In the genomic region with DNA sequence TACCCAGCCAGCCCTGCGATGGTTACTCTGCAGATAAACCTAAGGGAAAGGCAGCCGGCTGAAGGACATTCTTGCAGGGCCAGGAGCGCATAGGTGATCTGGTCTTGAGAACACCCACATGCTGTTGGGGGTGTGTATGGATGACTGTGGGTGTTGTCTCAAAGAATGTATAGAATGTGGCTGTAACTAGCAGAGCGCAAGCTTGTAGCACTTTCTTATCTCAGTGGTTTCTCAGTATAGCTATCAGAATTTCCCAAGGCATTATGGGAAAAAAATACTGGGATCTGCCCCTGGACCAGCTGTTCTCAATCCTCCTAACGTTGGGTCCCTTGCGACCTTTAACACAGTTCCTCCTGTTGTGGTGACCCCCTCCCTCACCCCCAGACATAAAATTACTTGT, we compare ENCODE assay signal across 26 mouse cellular contexts. TPM values are rescaled to one million over a fixed set of nuclear protein-coding genes. Genes with fewer than 3 reads are reported as not detected.
DNase-seq lines count a peak whose midpoint lies in the region; ATAC-seq and TF ChIP-seq lines count a peak whose summit lies in the region.
"Had no signal": no experiment of that assay in that cellular context is flagged by ENCODE, and none has a peak within 500 bp of the region (broad histone marks: within the 10 kb centered on the region; RNA-seq: fewer than 3 reads in every experiment).

No protein-coding gene starts in this region.

- peak overlapping the region; percentile 31; the same call in 1 of the 2 replicates for H3K4me2 ChIP-seq in heart, embryonic 11.5 days
- no peak overlapping the region for H3K4me2 ChIP-seq in intestine, embryonic 14.5 days (ENCODE audit: low read length)
- H3K4me2 ChIP-seq in intestine, postnatal 0 days (replicated peaks; ENCODE audit: low read depth): no peak overlapping the region
- H3K4me2 ChIP-seq: embryonic facial prominence, embryonic 12.5 days; forebrain, embryonic 12.5 days; hindbrain, embryonic 12.5 days; limb, embryonic 12.5 days; midbrain, embryonic 12.5 days; neural tube, embryonic 15.5 days had no signal

- H3K27ac ChIP-seq in heart, embryonic 11.5 days (ENCODE audit: low read depth, low read length): 0 out of 2 replicates have a peak overlapping the region, but pooled peaks have one; percentile 24
- no peak overlapping the region for H3K27ac ChIP-seq in intestine, embryonic 14.5 days (ENCODE audit: low read depth)
- H3K27ac ChIP-seq in intestine, postnatal 0 days (ENCODE audit: low read depth, low read length): no peak overlapping the region
- H3K27ac ChIP-seq in thymus, adult 2 months (ENCODE audit: control insufficient read depth, insufficient read depth, low read length): no peak overlapping the region
- H3K27ac ChIP-seq: forebrain, embryonic 12.5 days; hindbrain, embryonic 12.5 days; layer of hippocampus, adult 2 months; limb, embryonic 12.5 days; midbrain, embryonic 12.5 days; neural tube, embryonic 15.5 days; stomach, postnatal 0 days had no signal

- TF ChIP-seq CTCF in intestine, postnatal 0 days (IDR thresholded peaks at IDR 0.05; ENCODE audit: low read depth): no peak
- no peak for TF ChIP-seq CTCF in thymus, adult 2 months (IDR thresholded peaks at IDR 0.05; ENCODE audit: borderline replicate concordance, control insufficient read depth, extremely low read depth, insufficient read depth, low read length, poor library complexity)

- H3K4me3 ChIP-seq in heart, embryonic 11.5 days (ENCODE audit: low read depth, low read length): no peak overlapping the region
- no peak overlapping the region for H3K4me3 ChIP-seq in intestine, embryonic 14.5 days (ENCODE audit: low read depth, low read length)
- no peak overlapping the region for H3K4me3 ChIP-seq in intestine, postnatal 0 days (ENCODE audit: low read depth, low read length)
- H3K4me3 ChIP-seq in thymus, adult 2 months (ENCODE audit: control insufficient read depth, insufficient read depth, low read length): no peak overlapping the region
- H3K4me3 ChIP-seq: embryonic facial prominence, embryonic 12.5 days; erythroblast, embryonic 14.5 days; forebrain, embryonic 12.5 days; hindbrain, embryonic 12.5 days; layer of hippocampus, adult 2 months; limb, embryonic 12.5 days; midbrain, embryonic 12.5 days; neural tube, embryonic 15.5 days had no signal

- TF ChIP-seq POLR2A in thymus, adult 2 months (IDR thresholded peaks at IDR 0.05; ENCODE audit: control insufficient read depth, extremely low read depth, insufficient read depth, low read length, poor library complexity): no peak

- intact Hi-C loops in heart, postnatal 25 days (cut with DNase I): no loop called here

- 31% methylated on average over 6 of the region's 6 CpGs for WGBS in heart, embryonic 11.5 days (ENCODE audit: insufficient replicate concordance)
- WGBS in intestine, embryonic 14.5 days: 53% methylated on average over 6 of the region's 6 CpGs
- 45% methylated on average over 6 of the region's 6 CpGs for WGBS in intestine, postnatal 0 days
- 92% methylated on average over 6 of the region's 6 CpGs for WGBS in thymus, adult 2 months

- H3K4me1 ChIP-seq in heart, embryonic 11.5 days (ENCODE audit: control insufficient read depth, insufficient read depth, low read length): peaks cover 37% of the 10 kb centered on the region
- peaks cover 8% of the 10 kb centered on the region; the same call in 1 of the 2 replicates for H3K4me1 ChIP-seq in intestine, embryonic 14.5 days (replicated peaks; ENCODE audit: control insufficient read depth, insufficient read depth, low read length)
- no peaks in the 10 kb centered on the region for H3K4me1 ChIP-seq in intestine, postnatal 0 days (replicated peaks; ENCODE audit: control insufficient read depth, insufficient read depth, low read length)
- H3K4me1 ChIP-seq in thymus, adult 2 months (replicated peaks; ENCODE audit: control insufficient read depth, insufficient read depth, low read length): peaks cover 10% of the 10 kb centered on the region

- H3K9ac ChIP-seq in heart, embryonic 11.5 days (ENCODE audit: low read depth, low read length): no peak overlapping the region
- no peak overlapping the region for H3K9ac ChIP-seq in intestine, embryonic 14.5 days (ENCODE audit: low read length)
- no peak overlapping the region for H3K9ac ChIP-seq in intestine, postnatal 0 days (ENCODE audit: low read depth, low read length)
- H3K9ac ChIP-seq: embryonic facial prominence, embryonic 12.5 days; forebrain, embryonic 12.5 days; hindbrain, embryonic 12.5 days; limb, embryonic 12.5 days; midbrain, embryonic 12.5 days; neural tube, embryonic 15.5 days had no signal

- ATAC-seq in heart, embryonic 11.5 days (replicated peaks; ENCODE audit: insufficient number of reproducible peaks, low FRiP score, low TSS enrichment): no peak
- ATAC-seq in intestine, embryonic 14.5 days (replicated peaks; ENCODE audit: low FRiP score, low TSS enrichment, low read depth): 0 out of 2 replicates have a peak, but pooled peaks have one; percentile 23
- no peak for ATAC-seq in intestine, postnatal 0 days
- ATAC-seq: activated CD4-positive, CD25-positive, alpha-beta regulatory T cell, adult 4 months; CD4-positive, CD25-positive, alpha-beta regulatory T cell, adult 4 months; Patski had no signal

- no peaks in the 10 kb centered on the region for H3K27me3 ChIP-seq in heart, embryonic 11.5 days (ENCODE audit: control insufficient read depth, insufficient read depth, low read length)
- H3K27me3 ChIP-seq in intestine, embryonic 14.5 days (replicated peaks; ENCODE audit: control insufficient read depth, insufficient read depth, low read length): no peaks in the 10 kb centered on the region
- no peaks in the 10 kb centered on the region for H3K27me3 ChIP-seq in intestine, postnatal 0 days (replicated peaks; ENCODE audit: control insufficient read depth, insufficient read depth, low read length)
- no peaks in the 10 kb centered on the region for H3K27me3 ChIP-seq in thymus, adult 2 months (ENCODE audit: control insufficient read depth, insufficient read depth, low read length)
- H3K27me3 ChIP-seq: embryonic facial prominence, embryonic 12.5 days; forebrain, embryonic 12.5 days; hindbrain, embryonic 12.5 days; limb, embryonic 12.5 days; midbrain, embryonic 12.5 days; neural tube, embryonic 15.5 days; Patski had no signal

- no peaks in the 10 kb centered on the region for H3K9me3 ChIP-seq in heart, embryonic 11.5 days (replicated peaks; ENCODE audit: control insufficient read depth, low read length)
- no peaks in the 10 kb centered on the region for H3K9me3 ChIP-seq in intestine, embryonic 14.5 days (ENCODE audit: control insufficient read depth, low read length)
- H3K9me3 ChIP-seq in intestine, postnatal 0 days (ENCODE audit: control insufficient read depth): no peaks in the 10 kb centered on the region
- H3K9me3 ChIP-seq: embryonic facial prominence, embryonic 12.5 days; forebrain, embryonic 12.5 days; hindbrain, embryonic 12.5 days; limb, embryonic 12.5 days; midbrain, embryonic 12.5 days; neural tube, embryonic 15.5 days had no signal

- H3K36me3 ChIP-seq in heart, embryonic 11.5 days (ENCODE audit: control insufficient read depth, insufficient read depth, low read length): no peaks in the 10 kb centered on the region
- no peaks in the 10 kb centered on the region; the same call in 1 of the 2 replicates for H3K36me3 ChIP-seq in intestine, embryonic 14.5 days (ENCODE audit: control insufficient read depth, insufficient read depth, low read length)
- H3K36me3 ChIP-seq in intestine, postnatal 0 days (ENCODE audit: control insufficient read depth, insufficient read depth): no peaks in the 10 kb centered on the region
- no peaks in the 10 kb centered on the region for H3K36me3 ChIP-seq in thymus, adult 2 months (ENCODE audit: control insufficient read depth, insufficient read depth, low read length)
- H3K36me3 ChIP-seq: neural tube, embryonic 15.5 days had no signal

- DNase-seq in heart, postnatal 25 days (ENCODE audit: low spot score): no peak
- no peak for DNase-seq in intestine, embryonic 14.5 days (ENCODE audit: low spot score)
- peak; percentile 3 for DNase-seq in urinary bladder, postnatal 14 days (ENCODE audit: low spot score)
- DNase-seq in urinary bladder, postnatal 4 days (ENCODE audit: low spot score in 2 of 2): no peak
- DNase-seq in thymus, adult 2 months: no peak
- DNase-seq: adrenal gland, adult 8-10 months; cerebellum, adult 11-12 months; cerebellum, postnatal 14 days; gastrocnemius, postnatal 25 days; kidney, adult 8-10 months; kidney, postnatal 25 days; lung, postnatal 14 days had no signal

RNA-seq across cellular contexts. Expression of a gene that starts 25.3 kb away (rescaled TPM):
- 113 and 140 TPM in 2 replicates for polyA plus RNA-seq in heart, embryonic 11.5 days (2014; fragmentation: Nextera tagmentation; extraction: Ambion mirVana)
- 10 to 100 TPM; 34.5 to 35.2 TPM for total RNA-seq in heart, postnatal 25 days (2021)
- polyA plus RNA-seq in intestine, embryonic 14.5 days (2014; fragmentation: Nextera tagmentation; extraction: Ambion mirVana): 185 and 200 TPM in 2 replicates
- polyA plus RNA-seq in intestine, postnatal 0 days (2015; fragmentation: Nextera tagmentation; extraction: Ambion mirVana): 116 and 127 TPM in 2 replicates
- 67.8 and 78.3 TPM in 2 replicates for polyA plus RNA-seq in thymus, adult 2 months (2012; rRNA removed)

RNA-seq across cellular contexts. Expression of a gene that starts 59.8 kb away (rescaled TPM):
- 18.2 and 35.8 TPM in 2 replicates for polyA plus RNA-seq in heart, embryonic 11.5 days (2014; fragmentation: Nextera tagmentation; extraction: Ambion mirVana)
- total RNA-seq in heart, postnatal 25 days (2021): 10 to 100 TPM; 13.4 to 16.9 TPM
- 19.4 and 19.6 TPM in 2 replicates for polyA plus RNA-seq in intestine, embryonic 14.5 days (2014; fragmentation: Nextera tagmentation; extraction: Ambion mirVana)
- 5.1 TPM in 2 replicates for polyA plus RNA-seq in intestine, postnatal 0 days (2015; fragmentation: Nextera tagmentation; extraction: Ambion mirVana)
- 10.7 and 11.6 TPM in 2 replicates for polyA plus RNA-seq in thymus, adult 2 months (2012; rRNA removed)
